Mouse (Mus musculus): Measurements from ENCODE around the gene Mall. TPM values are rescaled to one million over a fixed set of nuclear protein-coding genes. Genes with fewer than 3 reads are reported as not detected.

Gene Mall
- polyA plus RNA-seq, 1 experiment from 2014 or later = 1.4 TPM

Other genes starting within 250 kb of the Mall start
- gene Kcnip3, start 207.8 kb downstream of the Mall start, polyA plus RNA-seq (2014; fragmentation: Nextera tagmentation; extraction: Ambion mirVana) = 2.8 and 3.0 TPM in 2 replicates
- gene Prom2, start 188.5 kb downstream of the Mall start, polyA plus RNA-seq (2014; fragmentation: Nextera tagmentation; extraction: Ambion mirVana) = 1.6 and 1.9 TPM in 2 replicates
- 7.5 and 8.3 TPM in 2 replicates for gene Zfp661, start 142.8 kb downstream of the Mall start, polyA plus RNA-seq (2014; fragmentation: Nextera tagmentation; extraction: Ambion mirVana)
- gene Mrps5, start 142.7 kb downstream of the Mall start, polyA plus RNA-seq (2014; fragmentation: Nextera tagmentation; extraction: Ambion mirVana) = 152 and 165 TPM in 2 replicates
- gene Mal, start 73.2 kb downstream of the Mall start, polyA plus RNA-seq (2014; fragmentation: Nextera tagmentation; extraction: Ambion mirVana) = 0.13 and 0.41 TPM in 2 replicates
- 34.2 and 36.8 TPM in 2 replicates for gene Nphp1, start 59.0 kb upstream of the Mall start, polyA plus RNA-seq (2014; fragmentation: Nextera tagmentation; extraction: Ambion mirVana)
- gene Mtln, start 62.6 kb upstream of the Mall start, polyA plus RNA-seq (2014; fragmentation: Nextera tagmentation; extraction: Ambion mirVana) = 23.0 and 24.0 TPM in 2 replicates
- 31.1 and 37.9 TPM in 2 replicates for gene Bub1, start 101.9 kb upstream of the Mall start, polyA plus RNA-seq (2014; fragmentation: Nextera tagmentation; extraction: Ambion mirVana)
- gene Acoxl, start 108.9 kb upstream of the Mall start, polyA plus RNA-seq (2014; fragmentation: Nextera tagmentation; extraction: Ambion mirVana) = 0.31 and 0.39 TPM in 2 replicates